20 mouse cellular contexts compared by ENCODE assay signal in genomic region chr12:106536289-106536636, GRCm38 (mm10).
A peak's percentile ranks its signal among the peaks of the same experiment; 100 is the strongest.
DNase-seq lines count a peak whose midpoint lies in the region; ATAC-seq and TF ChIP-seq lines count a peak whose summit lies in the region.
"Had no signal": no experiment of that assay in that cellular context is flagged by ENCODE, and none has a peak within 500 bp of the region (broad histone marks: within the 10 kb centered on the region; RNA-seq: fewer than 3 reads in every experiment).

No protein-coding gene starts in this region.

- TF ChIP-seq CTCF in midbrain, postnatal 0 days (IDR thresholded peaks at IDR 0.05): no peak

- no peak overlapping the region for H3K4me3 ChIP-seq in midbrain, embryonic 11.5 days (ENCODE audit: low read depth, low read length)
- H3K4me3 ChIP-seq in midbrain, postnatal 0 days (ENCODE audit: low read depth, low read length): no peak overlapping the region
- H3K4me3 ChIP-seq in forebrain, embryonic 12.5 days (replicated peaks): no peak overlapping the region
- H3K4me3 ChIP-seq in hindbrain, embryonic 13.5 days: no peak overlapping the region
- H3K4me3 ChIP-seq: embryonic facial prominence, embryonic 15.5 days; intestine, embryonic 15.5 days; midbrain, embryonic 12.5 days; neural tube, embryonic 12.5 days had no signal

- no peaks in the 10 kb centered on the region for H3K27me3 ChIP-seq in midbrain, embryonic 11.5 days (ENCODE audit: control insufficient read depth, insufficient read depth, low read length)
- H3K27me3 ChIP-seq in midbrain, postnatal 0 days (ENCODE audit: insufficient read depth, low read length): no peaks in the 10 kb centered on the region
- H3K27me3 ChIP-seq in forebrain, embryonic 12.5 days: peaks cover 13% of the 10 kb centered on the region; the same call in 1 of the 2 replicates
- peaks cover 31% of the 10 kb centered on the region for H3K27me3 ChIP-seq in hindbrain, embryonic 13.5 days
- H3K27me3 ChIP-seq: embryonic facial prominence, embryonic 15.5 days; intestine, embryonic 15.5 days had no signal

- no peak overlapping the region for H3K4me2 ChIP-seq in midbrain, embryonic 11.5 days
- no peak overlapping the region for H3K4me2 ChIP-seq in midbrain, postnatal 0 days (ENCODE audit: low read depth, low read length, poor library complexity, severe bottlenecking)
- peak overlapping the region; percentile 29; the same call in 1 of the 2 replicates for H3K4me2 ChIP-seq in forebrain, embryonic 12.5 days
- no peak overlapping the region for H3K4me2 ChIP-seq in hindbrain, embryonic 13.5 days
- H3K4me2 ChIP-seq: embryonic facial prominence, embryonic 15.5 days; heart, embryonic 11.5 days; intestine, embryonic 15.5 days; midbrain, embryonic 12.5 days; neural tube, embryonic 12.5 days had no signal

- no peaks in the 10 kb centered on the region for H3K36me3 ChIP-seq in midbrain, embryonic 11.5 days (ENCODE audit: control insufficient read depth, insufficient read depth, low read length)
- H3K36me3 ChIP-seq in midbrain, postnatal 0 days (ENCODE audit: insufficient read depth, low read length): no peaks in the 10 kb centered on the region
- no peaks in the 10 kb centered on the region for H3K36me3 ChIP-seq in forebrain, embryonic 12.5 days (replicated peaks)
- no peaks in the 10 kb centered on the region for H3K36me3 ChIP-seq in hindbrain, embryonic 13.5 days
- H3K36me3 ChIP-seq: embryonic facial prominence, embryonic 15.5 days; intestine, embryonic 15.5 days; midbrain, embryonic 12.5 days; neural tube, embryonic 12.5 days had no signal

- ATAC-seq in midbrain, embryonic 11.5 days (ENCODE audit: low FRiP score): no peak
- no peak for ATAC-seq in midbrain, postnatal 0 days (ENCODE audit: low FRiP score)
- ATAC-seq in forebrain, embryonic 12.5 days (ENCODE audit: low FRiP score): peak; percentile 45; the same call in 1 of the 2 replicates
- ATAC-seq in hindbrain, embryonic 13.5 days (ENCODE audit: low FRiP score): 0 out of 2 replicates have a peak, but pooled peaks have one; percentile 39
- ATAC-seq: intestine, embryonic 15.5 days; liver, postnatal 0 days; lung, postnatal 0 days had no signal

- no peak overlapping the region for H3K9ac ChIP-seq in midbrain, embryonic 11.5 days (ENCODE audit: low read length)
- no peak overlapping the region for H3K9ac ChIP-seq in midbrain, postnatal 0 days (replicated peaks; ENCODE audit: low read length, poor library complexity, severe bottlenecking)
- H3K9ac ChIP-seq in forebrain, embryonic 12.5 days: peak overlapping the region; percentile 7; the same call in 1 of the 2 replicates
- H3K9ac ChIP-seq in hindbrain, embryonic 13.5 days: no peak overlapping the region
- H3K9ac ChIP-seq: embryonic facial prominence, embryonic 15.5 days; intestine, embryonic 15.5 days; liver, postnatal 0 days; midbrain, embryonic 12.5 days; neural tube, embryonic 12.5 days had no signal

- peak; percentile 78 for DNase-seq in midbrain, embryonic 11.5 days (ENCODE audit: low spot score, missing footprints)
- DNase-seq in midbrain, postnatal 0 days (ENCODE audit: low spot score): no peak
- DNase-seq in ES-CJ7 (ENCODE audit: low read depth, low spot score): peak; percentile 20
- no peak for DNase-seq in cerebellum, postnatal 36 days
- DNase-seq in layer of hippocampus, postnatal 14 days (ENCODE audit: low spot score in 2 of 2): no peak
- DNase-seq: adrenal gland, postnatal 14 days; B cell, adult 2 months; cerebellum, adult 9-10 months; gastrocnemius, postnatal 14 days; kidney, adult 9 months; kidney, postnatal 14 days; liver, postnatal 0 days had no signal

- H3K9me3 ChIP-seq in midbrain, embryonic 11.5 days (ENCODE audit: control insufficient read depth, low read length): no peaks in the 10 kb centered on the region; the same call in 1 of the 2 replicates
- H3K9me3 ChIP-seq in midbrain, postnatal 0 days (ENCODE audit: low read length): no peaks in the 10 kb centered on the region
- H3K9me3 ChIP-seq in forebrain, embryonic 12.5 days: peaks cover 6% of the 10 kb centered on the region
- H3K9me3 ChIP-seq in hindbrain, embryonic 13.5 days: no peaks in the 10 kb centered on the region
- H3K9me3 ChIP-seq: embryonic facial prominence, embryonic 15.5 days; intestine, embryonic 15.5 days; midbrain, embryonic 12.5 days; neural tube, embryonic 12.5 days had no signal

- no peaks in the 10 kb centered on the region; the same call in 1 of the 2 replicates for H3K4me1 ChIP-seq in midbrain, embryonic 11.5 days (ENCODE audit: control insufficient read depth, insufficient read depth, low read length)
- H3K4me1 ChIP-seq in midbrain, postnatal 0 days (ENCODE audit: insufficient read depth, low read length): no peaks in the 10 kb centered on the region
- H3K4me1 ChIP-seq in forebrain, embryonic 12.5 days: peaks cover 17% of the 10 kb centered on the region
- peaks cover 7% of the 10 kb centered on the region for H3K4me1 ChIP-seq in hindbrain, embryonic 13.5 days (replicated peaks)
- H3K4me1 ChIP-seq: intestine, embryonic 15.5 days had no signal

- 24% methylated on average over 7 of the region's 7 CpGs for WGBS in midbrain, embryonic 11.5 days
- WGBS in midbrain, postnatal 0 days: 35% methylated on average over 7 of the region's 7 CpGs
- WGBS in forebrain, embryonic 12.5 days: 16% methylated on average over 7 of the region's 7 CpGs
- WGBS in hindbrain, embryonic 13.5 days: 8% methylated on average over 7 of the region's 7 CpGs

- no peak overlapping the region for H3K27ac ChIP-seq in midbrain, embryonic 11.5 days (ENCODE audit: low read depth, low read length)
- H3K27ac ChIP-seq in midbrain, postnatal 0 days (ENCODE audit: low read depth, low read length): no peak overlapping the region
- peak overlapping the region; percentile 65 for H3K27ac ChIP-seq in forebrain, embryonic 12.5 days
- no peak overlapping the region for H3K27ac ChIP-seq in hindbrain, embryonic 13.5 days
- H3K27ac ChIP-seq: embryonic facial prominence, embryonic 15.5 days; intestine, embryonic 15.5 days; midbrain, embryonic 12.5 days; neural tube, embryonic 12.5 days had no signal

Comparison
In these comparisons a context has a peak if more than half of its experiments do, and no peak if none do; other contexts are left out.
1. DNase-seq: peak in midbrain, embryonic 11.5 days (single experiment) and ES-CJ7 (single experiment); none in midbrain, postnatal 0 days (single experiment), cerebellum, postnatal 36 days (0 of 2) and layer of hippocampus, postnatal 14 days (0 of 2).
2. ATAC-seq: peak in forebrain, embryonic 12.5 days (single experiment) and hindbrain, embryonic 13.5 days (single experiment); none in midbrain, embryonic 11.5 days (single experiment) and midbrain, postnatal 0 days (single experiment).